Mouse (Mus musculus): Measurements from ENCODE around the gene Gm45234.

GRCm38 (mm10) chr6:124741842-124742241, 14.0 kb downstream of the Gm45234 start:
- TF ChIP-seq CTCF (IDR thresholded peaks at IDR 0.05; ENCODE audit: low read depth) (no peak), EP300 (IDR thresholded peaks at IDR 0.05; ENCODE audit: low read depth) (no peak)
